ENCODE assay signal across 8 mouse cellular contexts in genomic region chr8:84902367-84902919, GRCm38 (mm10). TPM values are rescaled to one million over a fixed set of nuclear protein-coding genes. Genes with fewer than 3 reads are reported as not detected.
DNase-seq lines count a peak whose midpoint lies in the region; ATAC-seq and TF ChIP-seq lines count a peak whose summit lies in the region.

No protein-coding gene starts in this region.

- whole genome bisulfite sequencing in heart, adult 2 months = 14% methylated on average over 24 of the region's 24 CpGs
- WGBS in forebrain, embryonic 14.5 days = 3% methylated on average over 24 of the region's 24 CpGs
- WGBS in liver, embryonic 15.5 days (ENCODE audit: insufficient replicate concordance) = 1% methylated on average over 24 of the region's 24 CpGs

- no peak for TF ChIP-seq CTCF in heart, adult 2 months (IDR thresholded peaks at IDR 0.05)
- no peak for TF ChIP-seq CTCF in CH12.LX (conservative IDR thresholded peaks at IDR 0.05 in 1 of 2, IDR thresholded peaks at IDR 0.05 in 1 of 2; ENCODE audit: low read depth in 2 of 2, low read length in 2 of 2)

- H3K79me2 ChIP-seq in heart, adult 2 months (replicated peaks; ENCODE audit: control insufficient read depth, insufficient read depth, low read length) = no peaks in the 10 kb centered on the region
- H3K79me2 ChIP-seq in CH12.LX (replicated peaks; ENCODE audit: control insufficient read depth, extremely low read depth, insufficient read depth, poor library complexity, severe bottlenecking) = no peaks in the 10 kb centered on the region

- TF ChIP-seq RAD21 in CH12.LX (IDR thresholded peaks at IDR 0.05; ENCODE audit: low read depth, low read length) = no peak

- H3K9ac ChIP-seq in heart, adult 2 months (ENCODE audit: low read depth, low read length) = peak overlapping the region; percentile 80
- H3K9ac ChIP-seq in CH12.LX (ENCODE audit: insufficient read depth, low read depth) = peak overlapping the region; percentile 63
- peak overlapping the region; percentile 72 for H3K9ac ChIP-seq in forebrain, embryonic 14.5 days (ENCODE audit: low read length)
- peak overlapping the region; percentile 97 for H3K9ac ChIP-seq in liver, embryonic 15.5 days

- peak overlapping the region; percentile 75 for H3K27ac ChIP-seq in heart, adult 2 months
- no peak overlapping the region for H3K27ac ChIP-seq in CH12.LX (ENCODE audit: insufficient read depth, low read depth)
- H3K27ac ChIP-seq in forebrain, embryonic 14.5 days (ENCODE audit: low read depth, low read length) = no peak overlapping the region
- H3K27ac ChIP-seq in liver, embryonic 15.5 days (replicated peaks) = peak overlapping the region; percentile 99

- no peaks in the 10 kb centered on the region for H3K9me3 ChIP-seq in CH12.LX (replicated peaks; ENCODE audit: low read length)
- no peaks in the 10 kb centered on the region for H3K9me3 ChIP-seq in forebrain, embryonic 14.5 days (replicated peaks; ENCODE audit: control insufficient read depth, low read length)
- no peaks in the 10 kb centered on the region for H3K9me3 ChIP-seq in liver, embryonic 15.5 days (replicated peaks)

- dilution Hi-C loops in CH12.LX (cut with MboI; ENCODE audit: extremely low pct_ligation_motif_present, extremely low pct_unique_long_range_greater_than_20kb, low sequenced_read_pairs) = no loop called here

- no peak for TF ChIP-seq POLR2A in heart, adult 2 months (IDR thresholded peaks at IDR 0.05; ENCODE audit: insufficient read depth, low read depth, low read length)
- TF ChIP-seq POLR2A in CH12.LX (IDR thresholded peaks at IDR 0.05; ENCODE audit: low read depth, low read length) = no peak

- TF ChIP-seq EP300 in heart, adult 2 months (IDR thresholded peaks at IDR 0.05; ENCODE audit: insufficient read depth, low read depth, low read length) = no peak
- no peak for TF ChIP-seq EP300 in CH12.LX (IDR thresholded peaks at IDR 0.05; ENCODE audit: low read length)

- in situ Hi-C loops in CH12.LX (cut with MboI; ENCODE audit: low pct_ligation_motif_present, low pct_unique_long_range_greater_than_20kb, low sequenced_read_pairs) = no loop called here

- H3K27me3 ChIP-seq in heart, adult 2 months (ENCODE audit: control insufficient read depth, insufficient read depth, low read length) = no peaks in the 10 kb centered on the region
- H3K27me3 ChIP-seq in CH12.LX (replicated peaks) = peaks cover 21% of the 10 kb centered on the region
- H3K27me3 ChIP-seq in forebrain, embryonic 14.5 days (replicated peaks; ENCODE audit: control insufficient read depth, insufficient read depth, low read length) = no peaks in the 10 kb centered on the region
- no peaks in the 10 kb centered on the region for H3K27me3 ChIP-seq in liver, embryonic 15.5 days

- H3K36me3 ChIP-seq in heart, adult 2 months (ENCODE audit: control insufficient read depth, insufficient read depth, low read length) = no peaks in the 10 kb centered on the region
- no peaks in the 10 kb centered on the region for H3K36me3 ChIP-seq in CH12.LX (replicated peaks in 1 of 2; ENCODE audit: control insufficient read depth in 1 of 2, insufficient read depth in 1 of 2, low read length in 1 of 2)
- H3K36me3 ChIP-seq in forebrain, embryonic 14.5 days (ENCODE audit: control insufficient read depth, insufficient read depth, low read length) = no peaks in the 10 kb centered on the region
- peaks cover 41% of the 10 kb centered on the region for H3K36me3 ChIP-seq in liver, embryonic 15.5 days (replicated peaks)

- no peak for DNase-seq in heart, adult 2 months
- no peak for DNase-seq in heart, adult 18-20 months
- DNase-seq in CH12.LX (ENCODE audit: extremely low read depth) = no peak
- DNase-seq in forebrain, embryonic 14.5 days (ENCODE audit: low spot score) = no peak
- no peak for DNase-seq in T-cell, adult 2 months (ENCODE audit: low spot score)
- DNase-seq in yolk sac, embryonic 10.5 days (ENCODE audit: low spot score) = no peak
- no peak for DNase-seq in adipocyte (ENCODE audit: low spot score)

- no peak; the same call in 1 of the 2 replicates for ATAC-seq in forebrain, embryonic 14.5 days
- ATAC-seq in liver, embryonic 15.5 days (ENCODE audit: insufficient read depth) = no peak

- H3K4me1 ChIP-seq in heart, adult 2 months (ENCODE audit: control insufficient read depth, insufficient read depth, low read length) = peaks cover 4% of the 10 kb centered on the region
- peaks cover 2 to 10% of the 10 kb centered on the region in 2 experiments; a peak in 2 of 4 replicates for H3K4me1 ChIP-seq in CH12.LX (ENCODE audit: control insufficient read depth in 1 of 2, insufficient read depth in 2 of 2)
- peaks cover 6% of the 10 kb centered on the region for H3K4me1 ChIP-seq in forebrain, embryonic 14.5 days (ENCODE audit: control insufficient read depth, insufficient read depth, low read length)
- H3K4me1 ChIP-seq in liver, embryonic 15.5 days (replicated peaks) = peaks cover 76% of the 10 kb centered on the region

- peak overlapping the region; percentile 76 for H3K4me3 ChIP-seq in heart, adult 2 months
- H3K4me3 ChIP-seq in CH12.LX (replicated peaks in 1 of 3; ENCODE audit: low read depth in 2 of 3, low read length in 2 of 3, poor library complexity in 1 of 3) = peak overlapping the region; percentile 61 to 79 (median 63)
- H3K4me3 ChIP-seq in forebrain, embryonic 14.5 days (ENCODE audit: low read depth, low read length) = peak overlapping the region; percentile 48
- peak overlapping the region; percentile 88 for H3K4me3 ChIP-seq in liver, embryonic 15.5 days (replicated peaks)

- intact Hi-C loops in heart, adult 2 months (cut with DNase I) = loop anchor here (5.0 kb wide), 1 partner anchor 55 kb away; the partner anchor contains the start of gene Calr

- peak overlapping the region; percentile 86 for H3K4me2 ChIP-seq in CH12.LX (ENCODE audit: insufficient read depth, low read depth, poor library complexity, severe bottlenecking)
- peak overlapping the region; percentile 92 for H3K4me2 ChIP-seq in forebrain, embryonic 14.5 days (ENCODE audit: low read length)
- peak overlapping the region; percentile 92 for H3K4me2 ChIP-seq in liver, embryonic 15.5 days

TF ChIP-seq in CH12.LX, 34 proteins besides CTCF, POLR2A, EP300 and RAD21 (continues in another document):
- no peak for TF ChIP-seq POLR2AphosphoS2 (IDR thresholded peaks at IDR 0.05; ENCODE audit: low read depth, low read length)
- TF ChIP-seq ZKSCAN1 (IDR thresholded peaks at IDR 0.05; ENCODE audit: borderline replicate concordance, low read depth, low read length) = no peak
- no peak for TF ChIP-seq SMC3 (IDR thresholded peaks at IDR 0.05; ENCODE audit: low read depth, low read length)
- no peak for TF ChIP-seq RCOR1 (conservative IDR thresholded peaks at IDR 0.05; ENCODE audit: low read depth, low read length)
- peak; percentile 87 for TF ChIP-seq BHLHE40 (IDR thresholded peaks at IDR 0.05; ENCODE audit: low read depth, low read length)
- no peak for TF ChIP-seq MXI1 (IDR thresholded peaks at IDR 0.05; ENCODE audit: low read depth, low read length)
- no peak for TF ChIP-seq CHD1 (IDR thresholded peaks at IDR 0.05; ENCODE audit: low read depth, low read length)
- no peak for TF ChIP-seq MYC (IDR thresholded peaks at IDR 0.05; ENCODE audit: low read depth, low read length)

RNA-seq across cellular contexts. Expression of gene Klf1, which starts 0.7 kb away (rescaled TPM):
- total RNA-seq in heart, adult 2 months (2021) = under 1 TPM in 1 of 2 experiments, not detected in 1; 0.16 TPM
- polyA plus RNA-seq in heart, adult 2 months (2012; rRNA removed) = 0.08 and 0.23 TPM in 2 replicates
- total RNA-seq in heart, adult 18-20 months (2021) = not detected
- total RNA-seq in CH12.LX (2012; rRNA removed) (0.34 and 0.38 TPM in 2 replicates), CH12.LX (2014; rRNA removed) (0.20 and 0.24 TPM in 2 replicates)
- 0.20 and 0.26 TPM in 2 replicates for polyA plus RNA-seq in CH12.LX (2012; ENCODE audit: insufficient read length, low read depth)
- polyA plus RNA-seq in forebrain, embryonic 14.5 days (2014; fragmentation: Nextera tagmentation; extraction: Ambion mirVana) = 0.74 and 0.99 TPM in 2 replicates
- polyA plus RNA-seq in liver, embryonic 15.5 days (2015; fragmentation: Nextera tagmentation; extraction: Ambion mirVana) = 443 and 534 TPM in 2 replicates

RNA-seq across cellular contexts. Expression of gene Dnase2a, which starts 5.9 kb away (rescaled TPM):
- 1 to 10 TPM; 6.5 to 9.6 TPM for total RNA-seq in heart, adult 2 months (2021)
- polyA plus RNA-seq in heart, adult 2 months (2012; rRNA removed) = 9.2 and 10.9 TPM in 2 replicates
- 10 to 100 TPM in 1 of 2 experiments, 1 to 10 TPM in 1; 9.5 to 11.0 TPM for total RNA-seq in heart, adult 18-20 months (2021)
- total RNA-seq in CH12.LX (2012; rRNA removed) (12.8 and 13.6 TPM in 2 replicates), CH12.LX (2014; rRNA removed) (15.0 and 18.4 TPM in 2 replicates)
- polyA plus RNA-seq in CH12.LX (2012; ENCODE audit: insufficient read length, low read depth) = 25.4 and 31.4 TPM in 2 replicates
- polyA plus RNA-seq in forebrain, embryonic 14.5 days (2014; fragmentation: Nextera tagmentation; extraction: Ambion mirVana) = 4.8 and 5.5 TPM in 2 replicates
- 11.4 and 12.7 TPM in 2 replicates for polyA plus RNA-seq in liver, embryonic 15.5 days (2015; fragmentation: Nextera tagmentation; extraction: Ambion mirVana)

RNA-seq across cellular contexts. Expression of gene Gcdh, which starts 8.7 kb away (rescaled TPM):
- 10 to 100 TPM; 71.5 to 89.9 TPM for total RNA-seq in heart, adult 2 months (2021)
- 134 and 148 TPM in 2 replicates for polyA plus RNA-seq in heart, adult 2 months (2012; rRNA removed)
- 10 to 100 TPM; 79.9 to 84.2 TPM for total RNA-seq in heart, adult 18-20 months (2021)
- 26.2 and 27.3 TPM in 2 replicates for total RNA-seq in CH12.LX (2012; rRNA removed)
- 16.4 and 20.6 TPM in 2 replicates for total RNA-seq in CH12.LX (2014; rRNA removed)
- 13.7 and 17.7 TPM in 2 replicates for polyA plus RNA-seq in CH12.LX (2012; ENCODE audit: insufficient read length, low read depth)
- 27.1 and 30.0 TPM in 2 replicates for polyA plus RNA-seq in forebrain, embryonic 14.5 days (2014; fragmentation: Nextera tagmentation; extraction: Ambion mirVana)
- 55.1 and 67.9 TPM in 2 replicates for polyA plus RNA-seq in liver, embryonic 15.5 days (2015; fragmentation: Nextera tagmentation; extraction: Ambion mirVana)

RNA-seq across cellular contexts. Expression of gene Syce2, which starts 30.5 kb away (rescaled TPM):
- total RNA-seq in heart, adult 2 months (2021) = 1 to 10 TPM; 2.6 to 4.3 TPM
- 0.33 and 0.64 TPM in 2 replicates for polyA plus RNA-seq in heart, adult 2 months (2012; rRNA removed)
- total RNA-seq in heart, adult 18-20 months (2021) = 1 to 10 TPM; 4.4 to 4.9 TPM
- not detected in 2 replicates for total RNA-seq in CH12.LX (2012; rRNA removed)
- total RNA-seq in CH12.LX (2014; rRNA removed) = not detected in 2 replicates
- 0.54 TPM in 1 of 2 replicates, not detected in the other for polyA plus RNA-seq in CH12.LX (2012; ENCODE audit: insufficient read length, low read depth)
- polyA plus RNA-seq in forebrain, embryonic 14.5 days (2014; fragmentation: Nextera tagmentation; extraction: Ambion mirVana) = 58.0 and 71.5 TPM in 2 replicates
- 50.1 and 55.0 TPM in 2 replicates for polyA plus RNA-seq in liver, embryonic 15.5 days (2015; fragmentation: Nextera tagmentation; extraction: Ambion mirVana)

RNA-seq across cellular contexts. Expression of gene Mast1, which starts 34.7 kb away (rescaled TPM):
- under 1 TPM; 0.07 to 0.10 TPM for total RNA-seq in heart, adult 2 months (2021)
- polyA plus RNA-seq in heart, adult 2 months (2012; rRNA removed) = 0.16 and 0.18 TPM in 2 replicates
- under 1 TPM; 0.10 TPM for total RNA-seq in heart, adult 18-20 months (2021)
- total RNA-seq in CH12.LX (2012; rRNA removed) (0.08 and 0.21 TPM in 2 replicates), CH12.LX (2014; rRNA removed) (not detected in 2 replicates)
- polyA plus RNA-seq in CH12.LX (2012; ENCODE audit: insufficient read length, low read depth) = 0.34 and 0.55 TPM in 2 replicates
- 24.5 and 40.2 TPM in 2 replicates for polyA plus RNA-seq in forebrain, embryonic 14.5 days (2014; fragmentation: Nextera tagmentation; extraction: Ambion mirVana)
- 0.06 and 0.23 TPM in 2 replicates for polyA plus RNA-seq in liver, embryonic 15.5 days (2015; fragmentation: Nextera tagmentation; extraction: Ambion mirVana)

Comparison
In these comparisons a context has a peak if more than half of its experiments do, and no peak if none do; other contexts are left out.
1. H3K27ac ChIP-seq: peak in heart, adult 2 months (single experiment) and liver, embryonic 15.5 days (single experiment); none in CH12.LX (single experiment) and forebrain, embryonic 14.5 days (single experiment).
2. RNA of gene Klf1, which starts 0.7 kb away (polyA plus RNA-seq): 443 to 534 TPM in liver, embryonic 15.5 days; 0.74 to 0.99 TPM in forebrain, embryonic 14.5 days, 0.20 to 0.26 TPM in CH12.LX and 0.08 to 0.23 TPM in heart, adult 2 months; every median in the first group is over 100 times any median in the second.
3. Peak in every context shown above with its lines, with median percentiles within 50 percentile points of each other: H3K4me3 ChIP-seq, H3K9ac ChIP-seq and H3K4me2 ChIP-seq.